Mouse (Mus musculus) erythroblast, embryonic 14.5 days (primary cell): ENCODE data around the gene Olfr1428.

Experiments used
- GATA1 ChIP-seq: IDR thresholded peaks from 2 replicates; pipeline ENCODE4 v1.6.1; 2012; ENCODE audit warnings: low read length, inconsistent platforms, mixed read lengths
- TAL1 ChIP-seq: IDR thresholded peaks from 3 replicates; pipeline ENCODE4 v1.6.1; 2012; ENCODE audit warnings: low read length, inconsistent platforms, mixed read lengths

GRCm38 (mm10) chr19:12104541-12104940, 11.2 kb downstream of the Olfr1428 start:
- no peak for TF ChIP-seq GATA1
- TF ChIP-seq TAL1: no peak
